Mouse (Mus musculus) limb, embryonic 10.5 days (tissue): Measurements from ENCODE around the gene Dnm3. TPM values are rescaled to one million over a fixed set of nuclear protein-coding genes. Genes with fewer than 3 reads are reported as not detected.

Source experiments
- DNase-seq: peaks from one replicate; pipeline ENCODE4 v3.0.0-alpha.2; 2017; ENCODE audit warnings: low spot score
- H3K27ac ChIP-seq: fragments of 300-500 bp; sonication (generic); 2 replicates; pipeline ENCODE4 v1.5.1; 2016; ENCODE audit warnings: mild to moderate bottlenecking
- H3K27me3 ChIP-seq: fragments of 300-500 bp; sonication (generic); 2 replicates; pipeline ENCODE4 v1.6.1; 2016; ENCODE audit warnings: low read depth, mild to moderate bottlenecking; ENCODE audit not compliant: poor library complexity, severe bottlenecking
- H3K36me3 ChIP-seq: fragments of 300-500 bp; sonication (generic); 2 replicates; pipeline ENCODE4 v1.6.1; 2016; ENCODE audit warnings: mild to moderate bottlenecking, moderate library complexity
- H3K4me1 ChIP-seq: fragments of 300-500 bp; sonication (generic); 2 replicates; pipeline ENCODE4 v1.6.1; 2016
- H3K4me3 ChIP-seq: fragments of 300-500 bp; sonication (generic); 2 replicates; pipeline ENCODE4 v1.5.1; 2016; ENCODE audit warnings: mild to moderate bottlenecking, moderate library complexity
- H3K9me3 ChIP-seq: fragments of 300-500 bp; sonication (generic); replicated peaks from 2 replicates; pipeline ENCODE4 v1.6.1; 2016; ENCODE audit warnings: mild to moderate bottlenecking
- WGBS: fragments of 180-500 bp; shearing (Covaris S2); methylation state at CpG from one replicate; pipeline ENCODE4 v1.1.7; 2016; 5-methylcytosine and 5-hydroxymethylcytosine counted together
- polyA plus RNA-seq: library from polyadenylated mRNA; unstranded; fragments of >200 nt; fragmentation: Nextera tagmentation; extraction: Ambion mirVana; gene quantifications from 2 replicates; pipeline ENCODE4 v1.2.1, GENCODE M21; 2016

Gene Dnm3
- polyA plus RNA-seq, 1 experiment from 2014 or later = 11.6 TPM

DNA sequence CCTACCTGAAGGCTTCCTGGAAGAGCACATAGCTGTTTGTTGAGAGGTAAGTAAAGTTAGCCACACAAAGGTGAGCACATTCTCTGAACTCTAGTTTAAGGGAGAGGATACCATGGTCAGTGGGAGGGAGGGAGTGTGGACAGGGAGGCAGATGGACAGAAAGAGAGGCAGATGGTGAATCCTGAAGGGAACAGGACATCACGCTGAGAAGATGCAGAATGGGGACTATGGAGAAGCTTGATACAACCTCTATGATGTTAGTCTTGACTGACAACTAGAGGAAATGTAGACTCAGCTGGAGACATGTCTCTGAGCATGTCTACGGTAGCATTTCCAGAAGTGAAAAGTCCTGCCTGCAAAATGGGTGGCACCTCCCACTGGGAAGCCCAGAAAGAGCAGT, 19.1 kb downstream of the Dnm3 start:
- DNase-seq = no peak
- H3K4me1 ChIP-seq = no peaks in the 10 kb centered on the region
- no peak overlapping the region for H3K4me3 ChIP-seq
- H3K36me3 ChIP-seq = no peaks in the 10 kb centered on the region
- H3K27me3 ChIP-seq = no peaks in the 10 kb centered on the region
- H3K27ac ChIP-seq = no peak overlapping the region
- WGBS = 82% methylated on average over 2 of the region's 2 CpGs
- H3K9me3 ChIP-seq = no peaks in the 10 kb centered on the region

DNA sequence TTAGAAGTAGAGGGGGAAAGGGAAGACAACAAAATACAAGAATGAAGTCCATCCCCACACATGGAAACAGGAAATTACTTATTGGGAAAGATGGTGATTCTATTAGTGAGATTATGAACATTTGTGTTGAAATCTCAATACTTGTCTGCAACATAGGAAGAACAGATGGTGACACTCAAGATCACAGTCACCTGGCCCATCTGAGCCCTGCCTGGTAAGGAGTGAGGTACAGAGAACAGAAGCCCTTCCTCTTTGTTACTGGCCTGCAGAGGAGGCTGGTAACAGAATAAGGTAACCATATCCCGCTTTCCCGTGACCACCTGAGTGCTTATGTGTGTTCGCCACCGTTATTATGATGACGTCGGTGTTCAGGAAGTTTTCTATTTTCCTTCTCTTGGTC, 21.0 kb downstream of the Dnm3 start:
- Histone ChIP-seq H3K27me3 (no peaks in the 10 kb centered on the region), H3K4me3 (no peak overlapping the region), H3K27ac (no peak overlapping the region), H3K36me3 (no peaks in the 10 kb centered on the region), H3K9me3 (no peaks in the 10 kb centered on the region), H3K4me1 (no peaks in the 10 kb centered on the region)
- no peak for DNase-seq
- WGBS = 93% methylated on average over 6 of the region's 6 CpGs

DNA sequence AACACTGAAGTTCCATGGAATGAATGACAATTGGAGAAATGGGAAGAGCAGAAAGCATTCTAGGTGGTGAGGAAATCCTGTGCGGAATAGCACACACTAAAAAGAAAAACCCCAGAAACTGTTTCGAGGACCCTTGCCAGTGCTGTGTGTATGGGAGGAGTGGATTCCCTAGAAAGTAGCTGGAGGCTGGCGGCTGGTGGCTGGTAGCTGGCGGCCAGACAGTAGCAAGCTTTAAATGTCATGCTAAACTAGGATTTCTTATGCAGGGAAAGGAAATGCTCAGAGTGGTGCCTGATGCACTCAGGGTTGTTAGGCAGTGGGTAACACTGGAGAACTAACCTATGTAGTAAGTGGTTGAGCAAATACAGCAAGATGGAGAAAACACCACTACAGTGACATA, 21.4 kb downstream of the Dnm3 start:
- WGBS = 85% methylated on average over 4 of the region's 4 CpGs

DNA sequence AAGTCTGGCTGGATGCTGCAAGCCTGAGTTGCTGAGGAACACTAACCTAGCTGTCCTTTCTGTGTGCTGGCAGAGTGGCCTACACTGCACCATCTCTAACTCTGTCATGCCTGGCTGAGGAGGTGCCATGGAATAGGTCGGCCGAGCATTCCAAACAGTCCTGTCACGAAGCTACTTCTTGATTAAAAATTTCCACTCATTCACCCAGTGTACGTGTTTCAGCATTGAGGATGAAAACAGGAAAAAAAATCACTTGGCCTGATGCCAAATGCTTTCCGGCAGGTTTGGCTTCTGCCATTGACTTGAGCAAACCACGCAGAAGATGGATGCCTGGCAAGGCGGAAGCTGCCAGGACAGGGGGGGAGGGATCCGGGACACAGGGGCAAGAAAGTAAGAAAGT, 24.3 kb downstream of the Dnm3 start:
- no peaks in the 10 kb centered on the region for H3K27me3 ChIP-seq
- H3K4me3 ChIP-seq = no peak overlapping the region
- 83% methylated on average over 8 of the region's 8 CpGs for WGBS
- no peaks in the 10 kb centered on the region for H3K9me3 ChIP-seq
- H3K27ac ChIP-seq = no peak overlapping the region
- H3K36me3 ChIP-seq = no peaks in the 10 kb centered on the region
- H3K4me1 ChIP-seq = no peaks in the 10 kb centered on the region
- DNase-seq = no peak

More for the DNA sequence above, 21.4 kb downstream of the Dnm3 start:
- no peak for DNase-seq
- no peaks in the 10 kb centered on the region for H3K9me3 ChIP-seq
- no peak overlapping the region for H3K27ac ChIP-seq
- H3K36me3 ChIP-seq = no peaks in the 10 kb centered on the region
- no peaks in the 10 kb centered on the region for H3K27me3 ChIP-seq
- no peaks in the 10 kb centered on the region for H3K4me1 ChIP-seq
- H3K4me3 ChIP-seq = no peak overlapping the region

DNA sequence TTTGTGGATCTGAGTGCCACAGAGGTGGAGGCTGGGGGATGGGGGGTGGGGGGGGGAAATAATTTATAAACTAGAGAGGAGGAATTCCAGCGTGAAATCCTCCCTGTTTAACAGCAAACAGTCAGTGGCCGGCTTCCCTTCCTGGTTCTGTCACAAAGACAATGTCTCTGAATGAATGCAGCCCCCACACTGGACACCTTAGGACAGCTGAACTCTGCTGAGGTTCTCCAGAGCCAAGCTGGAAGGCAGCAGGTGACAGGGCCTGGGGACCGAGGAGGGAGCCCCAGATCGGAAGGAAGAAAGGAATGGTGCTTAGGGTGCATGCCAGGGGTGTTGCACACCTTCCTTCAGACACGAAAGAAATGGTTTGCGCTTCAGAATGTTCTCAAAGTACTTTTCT, 24.8 kb downstream of the Dnm3 start:
- Histone ChIP-seq H3K27me3 (no peaks in the 10 kb centered on the region), H3K36me3 (no peaks in the 10 kb centered on the region), H3K4me1 (peaks cover 2% of the 10 kb centered on the region), H3K4me3 (no peak overlapping the region), H3K27ac (no peak overlapping the region), H3K9me3 (no peaks in the 10 kb centered on the region)
- no peak for DNase-seq
- WGBS = 83% methylated on average over 6 of the region's 6 CpGs

DNA sequence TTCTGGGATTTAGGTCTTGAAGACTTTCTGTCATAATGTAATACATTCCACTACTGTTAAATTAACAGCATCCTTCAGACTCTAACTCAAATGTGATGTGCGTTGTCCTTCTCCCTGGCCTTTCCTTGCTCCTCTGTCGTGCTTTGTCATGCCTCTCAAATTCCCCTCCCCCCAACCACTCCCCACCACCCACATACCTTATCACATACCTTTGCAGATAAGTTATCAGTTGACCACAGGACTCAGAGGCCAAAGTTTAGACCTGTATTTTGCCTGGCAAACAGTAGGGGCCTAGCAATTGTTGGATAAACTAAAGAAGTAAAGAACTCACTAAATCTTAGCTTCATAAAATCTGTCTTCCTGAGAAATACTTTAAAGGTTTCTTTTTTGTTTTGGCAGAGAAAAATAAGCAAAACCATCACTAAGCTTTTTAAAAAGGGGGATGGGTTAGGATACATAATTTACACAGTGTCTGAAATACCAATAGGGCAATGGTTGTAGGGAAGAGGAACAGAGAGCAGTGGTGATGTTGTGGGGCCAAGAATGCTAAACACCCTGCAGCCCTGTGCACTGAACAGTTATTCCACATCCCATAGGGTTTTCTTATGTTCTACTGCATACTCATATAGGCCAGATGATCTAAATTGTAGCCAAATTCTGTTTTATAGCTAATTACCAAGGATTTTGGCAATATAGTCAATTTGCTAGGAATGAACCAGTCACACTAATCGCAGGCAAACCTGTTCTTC, 28.5 kb downstream of the Dnm3 start:
- WGBS = 75% methylated on average over 3 of the region's 3 CpGs
- H3K27ac ChIP-seq = no peak overlapping the region
- H3K27me3 ChIP-seq = no peaks in the 10 kb centered on the region
- no peak for DNase-seq
- no peaks in the 10 kb centered on the region for H3K9me3 ChIP-seq
- H3K36me3 ChIP-seq = no peaks in the 10 kb centered on the region
- H3K4me1 ChIP-seq = peaks cover 3% of the 10 kb centered on the region
- H3K4me3 ChIP-seq = no peak overlapping the region

DNA sequence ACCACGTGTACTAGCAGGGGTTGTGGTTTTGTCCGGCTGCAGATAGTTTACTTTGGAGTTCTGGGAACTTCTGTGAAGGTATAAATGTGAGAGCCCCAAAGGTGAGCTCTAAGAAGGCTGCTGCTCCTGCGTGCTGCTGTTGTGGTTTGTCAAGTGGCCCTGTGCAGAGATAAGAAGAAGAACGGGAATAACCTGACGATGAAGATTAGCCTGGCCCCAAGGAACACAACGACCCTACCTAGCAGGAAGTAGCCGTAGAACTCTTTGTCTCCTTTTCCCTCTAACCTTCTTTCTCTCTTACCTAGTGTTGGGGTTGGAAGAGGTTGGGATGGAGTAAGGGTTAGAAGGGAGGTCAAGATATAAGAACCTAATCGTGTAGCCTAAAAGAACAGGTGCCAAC, 33.0 kb downstream of the Dnm3 start:
- Histone ChIP-seq H3K27me3 (no peaks in the 10 kb centered on the region), H3K36me3 (no peaks in the 10 kb centered on the region), H3K9me3 (no peaks in the 10 kb centered on the region), H3K4me3 (no peak overlapping the region), H3K27ac (no peak overlapping the region), H3K4me1 (peaks cover 3% of the 10 kb centered on the region)
- no peak for DNase-seq
- WGBS = 81% methylated on average over 8 of the region's 8 CpGs

DNA sequence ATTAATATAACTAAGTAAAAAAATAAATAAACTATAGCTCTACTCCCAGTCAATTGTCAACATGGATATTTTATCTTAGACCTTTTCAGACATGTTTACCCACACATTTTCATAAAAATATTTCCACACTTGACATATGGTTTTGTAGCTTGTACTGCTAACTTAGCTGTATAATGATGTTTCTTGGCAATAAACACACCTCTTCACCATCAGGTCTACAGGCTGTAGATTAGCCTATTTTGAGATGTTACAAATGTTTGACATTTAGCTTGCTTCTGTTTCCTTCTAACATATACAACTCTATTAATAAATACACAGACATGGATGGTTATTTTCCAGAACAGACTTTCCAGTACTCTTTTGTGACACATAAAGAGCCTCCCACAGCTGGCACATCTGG, 38.3 kb downstream of the Dnm3 start:
- Histone ChIP-seq H3K4me1 (no peaks in the 10 kb centered on the region), H3K4me3 (no peak overlapping the region), H3K9me3 (no peaks in the 10 kb centered on the region), H3K27ac (no peak overlapping the region), H3K27me3 (no peaks in the 10 kb centered on the region), H3K36me3 (no peaks in the 10 kb centered on the region)
- DNase-seq = no peak

DNA sequence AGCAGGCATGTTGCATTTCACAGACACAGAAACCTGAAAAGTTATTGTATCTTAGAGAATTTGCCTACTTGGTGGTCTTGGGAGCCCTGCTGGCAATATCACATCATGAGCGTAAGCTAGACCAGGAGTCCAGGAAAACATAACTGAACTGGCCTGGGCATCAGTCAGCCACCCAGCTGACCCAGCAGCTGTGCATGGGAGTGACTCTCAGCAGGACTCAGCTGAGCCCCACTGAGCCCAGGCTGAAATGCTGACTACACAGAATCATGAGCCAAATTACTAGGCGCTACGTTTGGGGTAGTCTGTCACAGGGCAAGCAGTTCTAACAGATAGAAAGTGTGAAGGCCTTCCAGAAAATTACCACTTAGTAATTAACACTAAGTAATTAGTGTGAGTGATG, 41.2 kb downstream of the Dnm3 start:
- no peaks in the 10 kb centered on the region for H3K36me3 ChIP-seq
- no peak overlapping the region for H3K4me3 ChIP-seq
- H3K9me3 ChIP-seq = no peaks in the 10 kb centered on the region
- H3K4me1 ChIP-seq = 0 out of 2 replicates have a peak, but pooled peaks cover 4% of the 10 kb centered on the region
- H3K27me3 ChIP-seq = no peaks in the 10 kb centered on the region
- no peak overlapping the region for H3K27ac ChIP-seq
- 82% methylated on average over 3 of the region's 3 CpGs for WGBS
- DNase-seq = no peak

DNA sequence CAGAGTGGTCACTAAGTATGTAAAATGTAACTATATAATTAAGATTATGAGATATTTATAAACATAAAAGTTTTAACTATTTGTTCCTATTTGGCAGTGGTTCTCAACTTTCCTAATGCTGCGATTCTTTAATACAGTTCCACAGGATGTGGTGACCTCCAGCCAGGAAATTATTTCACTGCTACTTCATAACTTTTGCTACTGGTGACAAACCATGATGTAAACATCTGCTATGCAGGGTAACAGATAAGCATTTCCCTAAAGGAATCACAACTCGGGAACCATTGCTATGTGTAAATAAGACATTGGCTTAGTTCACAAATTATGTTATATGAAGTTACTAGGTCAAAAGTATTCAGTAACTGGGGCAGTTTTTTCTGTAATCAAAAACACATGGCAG, 48.9 kb downstream of the Dnm3 start:
- Histone ChIP-seq H3K4me3 (no peak overlapping the region), H3K27ac (no peak overlapping the region), H3K27me3 (no peaks in the 10 kb centered on the region), H3K36me3 (no peaks in the 10 kb centered on the region), H3K4me1 (0 out of 2 replicates have a peak, but pooled peaks cover 4% of the 10 kb centered on the region), H3K9me3 (no peaks in the 10 kb centered on the region)
- 77% methylated on average over 2 of the region's 2 CpGs for WGBS
- DNase-seq = no peak

DNA sequence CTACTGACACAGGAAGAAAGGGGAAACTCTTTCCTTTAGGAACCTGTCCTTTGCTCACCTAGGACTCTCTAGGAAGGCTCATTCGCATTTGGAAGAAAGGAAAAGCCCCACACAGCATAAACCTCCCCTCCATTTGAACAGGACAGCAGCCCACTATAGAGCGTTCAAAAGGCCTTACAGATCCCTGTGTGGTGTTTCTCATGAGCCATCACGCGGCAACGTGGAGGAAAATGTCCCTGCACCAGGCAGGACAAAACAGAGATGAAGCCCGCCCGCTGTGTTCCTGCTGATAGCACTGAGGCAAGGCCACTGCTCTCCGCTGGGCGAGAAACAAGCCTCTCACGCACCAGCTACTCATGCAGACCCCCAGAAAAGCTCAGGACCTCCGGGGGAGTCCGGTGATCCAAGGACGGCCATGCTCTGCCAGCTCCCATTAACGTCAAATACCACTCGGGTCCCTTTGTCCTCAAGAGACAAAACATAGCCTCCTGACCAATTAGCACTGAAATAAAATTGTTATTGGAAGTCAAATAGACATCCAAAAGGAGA, 51.8 kb downstream of the Dnm3 start:
- Histone ChIP-seq H3K4me3 (no peak overlapping the region), H3K27me3 (no peaks in the 10 kb centered on the region), H3K4me1 (no peaks in the 10 kb centered on the region), H3K36me3 (no peaks in the 10 kb centered on the region), H3K9me3 (no peaks in the 10 kb centered on the region), H3K27ac (no peak overlapping the region)
- 76% methylated on average over 15 of the region's 15 CpGs for WGBS
- no peak for DNase-seq

DNA sequence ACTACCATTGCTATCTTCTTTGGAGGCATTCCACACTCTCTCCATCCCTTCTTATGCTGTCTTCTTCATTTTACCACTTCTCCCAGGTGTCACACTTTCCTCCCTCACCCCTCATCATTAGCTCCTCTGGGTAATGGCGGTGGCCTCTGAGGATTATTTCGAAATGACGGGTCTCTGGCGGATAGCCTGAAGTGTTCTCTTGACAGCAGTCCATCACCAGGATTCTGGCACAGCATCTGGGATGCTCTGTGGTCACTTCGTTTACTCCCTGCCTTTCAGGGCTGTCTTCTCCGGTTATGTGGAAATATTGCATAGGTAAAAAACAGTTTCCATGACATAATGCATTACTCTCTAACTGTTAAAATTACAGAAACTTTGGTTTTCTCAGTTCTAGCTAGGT, 55.0 kb downstream of the Dnm3 start:
- Histone ChIP-seq H3K9me3 (no peaks in the 10 kb centered on the region), H3K4me1 (no peaks in the 10 kb centered on the region), H3K27me3 (no peaks in the 10 kb centered on the region), H3K4me3 (no peak overlapping the region), H3K27ac (no peak overlapping the region), H3K36me3 (no peaks in the 10 kb centered on the region)
- no peak for DNase-seq
- 87% methylated on average over 6 of the region's 6 CpGs for WGBS

DNA sequence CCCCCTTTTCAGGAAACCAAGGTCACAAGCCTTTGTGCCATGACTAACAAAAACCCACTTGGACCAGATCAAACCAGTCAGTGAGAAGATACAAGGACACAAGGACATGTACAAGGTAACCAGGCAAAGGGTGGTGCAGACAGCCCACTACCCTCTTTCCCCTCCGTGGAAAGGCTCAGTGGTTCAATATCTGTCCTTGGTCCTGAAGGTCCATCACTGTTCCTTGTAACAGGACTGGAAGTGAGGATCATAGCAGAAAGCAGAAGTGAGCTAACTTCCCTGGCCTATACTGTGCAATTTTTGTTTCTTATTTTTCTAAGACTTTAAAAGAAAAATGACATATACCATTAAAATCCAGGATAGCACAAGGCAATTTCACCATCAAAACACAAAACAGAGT, 64.0 kb downstream of the Dnm3 start:
- H3K9me3 ChIP-seq = no peaks in the 10 kb centered on the region

More for the DNA sequence above, 64.0 kb downstream of the Dnm3 start:
- Histone ChIP-seq H3K27ac (no peak overlapping the region), H3K27me3 (no peaks in the 10 kb centered on the region), H3K4me3 (no peak overlapping the region), H3K36me3 (no peaks in the 10 kb centered on the region), H3K4me1 (0 out of 2 replicates have a peak, but pooled peaks cover 3% of the 10 kb centered on the region)
- no peak for DNase-seq
- WGBS = 21% methylated on average over 1 of the region's 1 CpGs
